Mouse (Mus musculus) liver, embryonic 14.5 days (tissue): ENCODE measurements at regions not wholly inside any gene's neighbourhood (a gene's known extent, or its start where the extent isn't known, plus 50 kb on each side); places are given as distances from the start of the nearest gene placed in this dataset.

Source experiments
- ATAC-seq: fragments of 200-750 bp; cut with Nextera tagmentation; 2 replicates; pipeline ENCODE4 v1.8.0; 2017; ENCODE audit warnings: moderate number of reproducible peaks, mild to moderate bottlenecking, moderate library complexity; ENCODE audit not compliant: insufficient read depth
- DNase-seq, 3 experiments: peaks; one replicate each; pipeline ENCODE4 v3.0.0-alpha.2; 2012 to 2013; ENCODE audit warnings: low read depth in 3 of 3, low spot score in 3 of 3
- H3K27ac ChIP-seq: fragments of 300-500 bp; sonication (generic); 2 replicates; pipeline ENCODE4 v1.5.1; 2014; ENCODE audit warnings: moderate library complexity, mild to moderate bottlenecking, control low read depth, inconsistent platforms
- H3K27me3 ChIP-seq: fragments of 300-500 bp; sonication (generic); 2 replicates; pipeline ENCODE4 v1.6.1; 2014; ENCODE audit warnings: mild to moderate bottlenecking, low read length, moderate library complexity; ENCODE audit not compliant: control insufficient read depth, insufficient read depth
- H3K36me3 ChIP-seq: fragments of 300-500 bp; sonication (generic); replicated peaks from 2 replicates; pipeline ENCODE4 v1.6.1; 2014; ENCODE audit warnings: low read depth; ENCODE audit not compliant: control insufficient read depth, insufficient read depth
- H3K4me1 ChIP-seq, 2 experiments: fragments of 200-500 bp in 1 of 2; fragments of 300-500 bp in 1 of 2; sonication (generic) in 1 of 2; replicated peaks; 2 replicates each; pipeline ENCODE4 v1.6.1; 2012 to 2014; ENCODE audit warnings: antibody characterized with exemption in 1 of 2, inconsistent platforms in 1 of 2, low read length in 1 of 2; ENCODE audit not compliant: control insufficient read depth in 2 of 2, insufficient read depth in 2 of 2
- H3K4me2 ChIP-seq: fragments of 300-500 bp; sonication (generic); 2 replicates; pipeline ENCODE4 v1.6.1; 2014; ENCODE audit warnings: low read depth, mild to moderate bottlenecking, control low read depth, moderate library complexity
- H3K4me3 ChIP-seq, 2 experiments: fragments of 200-500 bp in 1 of 2; fragments of 300-500 bp in 1 of 2; sonication (generic) in 1 of 2; 2 replicates each; pipeline ENCODE4 v1.5.1; 2012 to 2014; ENCODE audit warnings: low read depth in 2 of 2, low read length in 2 of 2, mild to moderate bottlenecking in 2 of 2, control low read depth in 1 of 2, inconsistent platforms in 1 of 2, moderate library complexity in 1 of 2; ENCODE audit not compliant: insufficient read depth in 1 of 2
- H3K9ac ChIP-seq: fragments of 300-500 bp; sonication (generic); replicated peaks from 2 replicates; pipeline ENCODE4 v1.6.1; 2014; ENCODE audit warnings: mild to moderate bottlenecking, control low read depth, moderate library complexity
- H3K9me3 ChIP-seq: fragments of 300-500 bp; sonication (generic); 2 replicates; pipeline ENCODE4 v1.6.1; 2016; ENCODE audit warnings: low read length, mixed read lengths; ENCODE audit not compliant: control insufficient read depth
- CTCF ChIP-seq: IDR thresholded peaks from 2 replicates; pipeline ENCODE4 v1.5.1; 2016; ENCODE audit warnings: antibody characterized with exemption, low read depth, control low read depth
- EP300 ChIP-seq: IDR thresholded peaks from 2 replicates; pipeline ENCODE4 v1.6.1; 2016; ENCODE audit warnings: antibody characterized with exemption, low read depth
- WGBS: fragments of 180-500 bp; shearing (Covaris S2); extraction: QIAGEN DNeasy Blood & Tissue Kit; methylation state at CpG from one replicate; pipeline ENCODE4 v1.1.7; 2014; ENCODE audit not compliant: insufficient replicate concordance; 5-methylcytosine and 5-hydroxymethylcytosine counted together

DNA sequence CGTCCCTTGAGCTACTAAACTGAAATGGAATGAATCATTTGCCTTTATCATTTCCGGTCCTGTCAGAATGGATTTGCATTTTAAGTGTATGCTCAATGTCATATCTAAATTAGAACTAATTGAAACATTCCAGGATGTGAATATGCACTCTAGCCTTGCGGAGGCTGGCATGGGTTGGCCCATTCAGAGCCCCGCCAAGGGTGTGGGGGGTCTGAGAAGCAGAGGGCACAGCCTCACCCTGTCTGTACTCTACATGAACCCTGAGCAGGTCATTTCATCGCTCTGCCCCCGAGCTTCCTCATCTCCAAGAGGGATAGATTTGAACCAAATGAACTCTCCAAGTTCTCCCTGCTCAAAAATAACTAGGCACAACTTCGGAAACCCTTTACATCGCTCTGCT lies 250.1 kb upstream of the Cdh5 start:
- Histone ChIP-seq H3K27ac (no peak overlapping the region), H3K27me3 (no peaks in the 10 kb centered on the region), H3K9ac (no peak overlapping the region), H3K36me3 (no peaks in the 10 kb centered on the region), H3K4me2 (no peak overlapping the region), H3K4me3 (no peak overlapping the region), H3K9me3 (no peaks in the 10 kb centered on the region), H3K4me1 (no peaks in the 10 kb centered on the region)
- ATAC-seq (no peak), DNase-seq (no peak)
- WGBS: 63% methylated on average over 8 of the region's 8 CpGs
- no peak for TF ChIP-seq EP300

DNA sequence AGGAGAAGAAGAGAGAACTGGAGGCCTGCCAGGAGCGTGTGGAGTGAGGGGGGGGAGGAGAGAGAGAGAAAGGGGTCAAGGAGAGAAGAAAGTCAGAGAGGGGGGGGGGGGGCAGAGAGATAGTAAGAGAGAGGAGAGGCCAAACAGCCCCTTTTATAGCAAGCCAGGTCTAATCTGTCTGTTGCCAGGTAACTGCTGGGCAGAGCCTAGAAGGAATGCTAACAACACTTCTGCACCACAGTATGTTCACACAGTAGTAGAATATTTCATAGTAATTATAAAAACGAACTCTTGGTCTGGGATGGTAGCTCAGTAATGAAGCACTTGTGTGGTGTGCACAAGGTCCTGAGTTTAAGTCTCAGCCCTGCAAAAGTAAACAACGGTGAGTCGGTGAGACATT lies 248.4 kb upstream of the Cdh5 start:
- 59% methylated on average over 4 of the region's 4 CpGs for WGBS
- H3K36me3 ChIP-seq: no peaks in the 10 kb centered on the region
- H3K9ac ChIP-seq: no peak overlapping the region
- no peaks in the 10 kb centered on the region for H3K4me1 ChIP-seq
- TF ChIP-seq EP300 (no peak), CTCF (no peak)
- no peaks in the 10 kb centered on the region for H3K9me3 ChIP-seq
- H3K4me3 ChIP-seq: no peak overlapping the region
- no peak overlapping the region for H3K4me2 ChIP-seq
- no peak overlapping the region for H3K27ac ChIP-seq
- no peaks in the 10 kb centered on the region for H3K27me3 ChIP-seq
- no peak for DNase-seq
- ATAC-seq: no peak

DNA sequence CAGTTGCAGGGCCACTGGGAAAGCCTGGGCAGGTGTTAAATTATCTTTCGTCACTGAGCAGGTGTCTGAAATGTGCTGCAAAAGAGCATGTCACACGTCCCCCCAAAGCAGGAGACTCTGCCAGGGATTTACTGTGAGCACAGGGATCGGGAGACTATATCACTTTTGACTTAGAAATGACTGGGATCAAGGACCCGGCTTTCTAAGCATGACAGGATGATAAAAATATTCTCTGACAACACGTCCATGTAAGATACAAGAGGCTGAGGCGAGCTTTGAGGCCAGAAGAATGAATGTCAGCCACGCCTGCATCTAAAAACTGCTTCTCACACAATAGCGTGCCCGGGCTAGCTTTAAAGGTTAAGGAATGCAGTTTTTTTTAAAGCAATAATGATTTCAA lies 246.1 kb upstream of the Cdh5 start:
- Histone ChIP-seq H3K4me1 (no peaks in the 10 kb centered on the region), H3K27me3 (no peaks in the 10 kb centered on the region), H3K4me3 (no peak overlapping the region), H3K9me3 (no peaks in the 10 kb centered on the region), H3K36me3 (no peaks in the 10 kb centered on the region), H3K4me2 (no peak overlapping the region), H3K9ac (no peak overlapping the region), H3K27ac (no peak overlapping the region)
- 51% methylated on average over 9 of the region's 9 CpGs for WGBS
- TF ChIP-seq CTCF (no peak), EP300 (no peak)
- ATAC-seq: no peak
- no peak for DNase-seq

DNA sequence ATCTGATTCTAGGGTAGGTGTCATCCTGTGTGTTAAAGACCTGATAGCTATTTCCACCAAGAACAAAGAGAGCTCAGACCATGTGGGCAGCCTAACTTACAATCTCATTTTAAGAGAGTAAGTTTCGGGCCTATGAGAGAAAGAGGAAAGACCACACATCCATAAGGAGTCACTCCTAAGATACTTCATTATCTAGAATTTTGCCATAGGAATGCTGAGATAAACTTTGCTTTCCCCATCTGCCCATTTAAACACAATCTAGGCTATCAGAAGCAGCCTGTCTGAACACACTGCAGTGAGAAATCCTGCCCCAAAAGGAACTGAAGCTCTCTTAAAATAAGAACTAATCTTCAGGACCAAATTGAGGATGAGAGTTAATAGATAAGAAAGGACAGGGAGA lies 242.3 kb upstream of the Cdh5 start:
- Histone ChIP-seq H3K27me3 (no peaks in the 10 kb centered on the region), H3K4me2 (no peak overlapping the region), H3K4me3 (no peak overlapping the region), H3K9me3 (no peaks in the 10 kb centered on the region), H3K27ac (no peak overlapping the region), H3K4me1 (no peaks in the 10 kb centered on the region), H3K9ac (no peak overlapping the region), H3K36me3 (no peaks in the 10 kb centered on the region)
- no peak for TF ChIP-seq CTCF
- TF ChIP-seq EP300: no peak
- WGBS: 44% methylated on average over 1 of the region's 1 CpGs
- DNase-seq (no peak), ATAC-seq (no peak)

DNA sequence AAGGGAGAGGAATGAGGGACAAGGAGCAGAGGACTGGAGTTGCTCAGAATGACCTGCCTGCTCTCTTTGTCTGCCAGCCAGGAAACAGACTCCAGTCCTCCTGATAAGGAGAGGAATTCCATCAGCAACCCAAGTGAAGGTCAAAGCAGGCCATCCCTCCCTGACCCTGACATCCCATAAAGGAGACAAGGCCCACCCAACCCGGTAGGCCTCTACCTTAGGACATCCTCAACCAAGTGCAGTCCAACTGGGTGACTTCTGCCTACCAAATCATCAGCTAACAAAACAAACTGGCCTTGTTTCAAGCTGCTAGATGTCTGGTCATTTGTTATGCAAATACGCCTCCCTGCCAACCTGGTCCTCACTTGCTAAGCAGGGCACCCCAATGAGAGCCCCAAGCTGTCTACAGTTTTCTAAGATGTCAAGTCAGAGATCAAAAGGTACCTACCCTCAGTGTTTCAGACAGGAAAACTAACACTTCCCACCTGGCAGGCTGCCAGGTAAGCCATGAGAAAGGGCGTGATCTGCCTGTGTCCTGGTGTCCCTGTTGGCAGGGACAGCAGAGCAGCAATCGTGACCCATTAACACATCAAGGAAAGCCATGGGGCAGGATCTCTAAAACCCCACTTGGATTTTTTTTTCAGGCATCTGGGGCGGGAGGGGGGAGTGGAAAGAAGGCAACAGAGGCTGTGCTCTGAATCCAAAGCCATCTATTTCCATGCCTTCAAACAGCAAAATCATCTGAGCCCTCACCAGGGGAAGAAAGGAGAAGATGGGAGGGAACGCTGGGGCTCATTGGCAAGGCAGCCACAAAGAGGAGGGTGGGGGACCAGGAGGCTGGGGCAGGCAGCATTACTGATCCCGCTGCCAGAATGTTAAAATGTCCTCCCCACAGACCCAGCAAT lies 227.6 kb upstream of the Cdh5 start:
- H3K36me3 ChIP-seq: no peaks in the 10 kb centered on the region
- H3K27ac ChIP-seq: no peak overlapping the region
- TF ChIP-seq EP300 (no peak), CTCF (no peak)
- no peak for DNase-seq
- no peaks in the 10 kb centered on the region for H3K9me3 ChIP-seq
- no peaks in the 10 kb centered on the region for H3K27me3 ChIP-seq
- no peak overlapping the region for H3K4me3 ChIP-seq
- H3K4me1 ChIP-seq: peaks cover 0 to 4% of the 10 kb centered on the region in 2 experiments; a peak in 1 of 4 replicates
- ATAC-seq: no peak
- H3K9ac ChIP-seq: no peak overlapping the region
- 30% methylated on average over 7 of the region's 7 CpGs for WGBS
- H3K4me2 ChIP-seq: no peak overlapping the region
